Mouse (Mus musculus) liver, embryonic 14.5 days (tissue): ENCODE results near the gene Shc2.

Experiments
- CTCF ChIP-seq: IDR thresholded peaks from 2 replicates; pipeline ENCODE4 v1.5.1; 2016; ENCODE audit warnings: antibody characterized with exemption, low read depth, control low read depth
- EP300 ChIP-seq: IDR thresholded peaks from 2 replicates; pipeline ENCODE4 v1.6.1; 2016; ENCODE audit warnings: antibody characterized with exemption, low read depth

DNA sequence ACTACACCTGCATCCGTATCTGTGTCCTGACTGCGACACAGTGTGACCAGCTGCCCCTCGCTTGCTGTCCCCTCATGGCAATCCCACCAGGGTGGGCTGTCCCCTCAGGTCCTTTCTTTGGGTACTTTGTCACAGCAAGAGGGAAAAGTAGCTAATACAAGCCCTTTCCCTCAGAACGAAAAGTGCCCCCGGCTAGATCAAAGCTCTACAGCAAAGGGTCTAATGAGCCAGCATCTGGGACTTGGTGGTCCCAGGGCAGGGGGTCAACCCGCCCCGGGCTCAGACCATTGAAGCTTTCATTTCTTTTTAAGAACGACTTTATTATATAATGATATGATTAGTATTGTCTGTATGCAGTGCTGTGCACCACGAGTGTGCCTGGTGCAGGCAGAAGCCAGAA lies 59.4 kb downstream of the Shc2 start:
- no peak for TF ChIP-seq CTCF
- TF ChIP-seq EP300: no peak
